Mouse (Mus musculus) adrenal gland, postnatal 4 days (tissue): ENCODE measurements around the gene Barhl2. TPM values are rescaled to one million over a fixed set of nuclear protein-coding genes. Genes with fewer than 3 reads are reported as not detected.

ENCODE experiments used
- DNase-seq, 2 experiments: peaks; one replicate each; pipeline ENCODE4 v3.0.0; 2021 to 2022; ENCODE audit warnings: low spot score in 2 of 2, mixed read lengths in 2 of 2
- long read RNA-seq, 2 experiments: library from polyadenylated mRNA; stranded (forward); transcript quantifications; one replicate each; pipeline ENCODE4 v2.0.0; 2021
- total RNA-seq, 2 experiments: library from RNA; stranded (reverse); gene quantifications; 2 replicates each; pipeline ENCODE4 v1.2.3; 2021

The Barhl2 gene
- not detected for total RNA-seq
- long read RNA-seq, experiment 1, result 0 reads
- long read RNA-seq, experiment 2, result 0 reads

DNA sequence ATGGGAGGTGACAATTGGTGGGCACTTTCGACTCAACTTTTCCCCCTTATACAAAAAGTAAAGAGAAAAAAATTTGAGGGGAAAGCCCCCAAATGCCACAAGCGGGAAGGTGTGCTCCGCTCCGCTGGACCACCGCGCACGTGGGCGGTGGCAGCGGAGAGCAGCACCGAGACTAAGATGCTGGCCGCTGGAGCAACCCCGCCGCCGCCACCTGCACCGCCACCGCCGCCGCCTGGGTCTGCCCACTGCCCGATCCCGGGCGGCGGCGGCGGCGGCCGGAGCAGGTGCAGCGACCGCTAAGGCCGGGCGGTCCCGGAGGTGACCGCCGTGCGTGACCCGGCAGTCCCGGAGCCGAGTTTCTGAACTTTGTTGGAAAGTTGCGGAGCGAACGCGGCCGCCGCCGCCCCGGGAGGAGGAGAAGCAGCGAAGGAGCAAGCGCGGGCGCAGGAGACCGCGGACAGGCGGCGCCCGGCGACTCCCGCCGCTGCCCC lies at the start of gene Barhl2:
Gene Barhl2 (minus strand): TSS at position 181 of the 491 bp plus-strand sequence.
- no peak for DNase-seq

- DNase-seq, result no peak
Observed at GRCm38 (mm10) chr5:106506061-106506460, 48.1 kb upstream of the Barhl2 start.

DNA sequence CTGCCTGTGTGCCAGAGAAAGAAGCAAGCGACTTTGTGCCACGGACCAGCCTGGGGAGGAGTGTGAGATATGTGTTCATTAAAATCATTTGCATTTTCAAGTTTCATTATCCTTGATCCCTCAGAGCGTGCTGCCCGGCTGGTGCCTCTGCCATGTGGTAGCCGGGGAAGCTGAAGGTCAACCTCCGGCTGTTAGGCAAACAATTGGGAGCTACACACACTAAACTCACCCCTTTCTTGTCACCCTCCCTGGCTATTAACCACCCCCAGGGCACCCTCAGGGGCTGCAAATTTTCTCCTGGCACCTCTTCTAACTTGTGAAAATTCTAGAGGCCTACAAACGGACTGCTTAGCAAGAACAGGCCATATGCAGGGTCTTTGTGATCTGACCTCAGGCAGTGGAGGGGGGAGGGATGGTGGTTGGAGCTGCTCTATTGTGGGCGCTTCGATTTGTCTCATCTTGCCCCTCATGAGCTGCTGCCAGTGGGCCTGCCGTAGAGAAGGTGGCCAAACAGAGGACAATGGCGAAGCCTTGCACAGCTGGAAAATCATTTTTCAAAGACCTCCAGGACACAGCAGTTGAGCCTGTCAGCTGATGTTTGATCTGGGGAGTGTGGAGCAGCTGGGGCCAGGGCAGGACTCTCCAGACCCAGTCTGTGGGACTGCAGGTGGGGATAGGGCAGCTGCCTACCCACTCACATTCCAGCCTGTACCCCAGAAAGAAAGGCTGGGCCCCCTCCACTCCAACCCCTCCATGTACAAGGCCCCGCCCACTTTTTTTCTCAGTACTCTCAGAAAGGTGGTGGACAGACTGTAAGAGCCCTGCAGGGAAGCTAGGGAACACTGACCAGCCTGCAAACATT lies 44.9 kb upstream of the Barhl2 start:
- no peak for DNase-seq

DNA sequence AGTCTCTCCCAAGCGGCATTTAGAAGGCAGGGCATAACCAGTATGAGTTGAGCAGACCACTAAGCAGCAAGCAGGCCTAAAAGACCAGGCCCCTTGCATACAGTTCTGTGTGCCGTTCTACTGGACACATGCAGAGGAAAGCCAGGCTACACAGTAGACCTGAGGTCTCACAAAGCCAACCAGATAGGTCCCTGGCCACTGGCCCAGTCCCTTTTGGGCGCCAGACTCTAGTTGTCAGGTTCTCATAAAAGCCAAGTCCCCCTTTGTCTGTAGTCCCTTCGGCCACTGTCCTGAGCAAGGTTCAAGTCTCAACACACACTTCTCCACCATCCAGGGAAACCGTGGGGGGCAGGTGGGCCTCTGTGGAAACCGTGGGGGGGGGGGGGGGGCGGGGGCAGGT lies 44.3 kb upstream of the Barhl2 start:
- no peak for DNase-seq

DNA sequence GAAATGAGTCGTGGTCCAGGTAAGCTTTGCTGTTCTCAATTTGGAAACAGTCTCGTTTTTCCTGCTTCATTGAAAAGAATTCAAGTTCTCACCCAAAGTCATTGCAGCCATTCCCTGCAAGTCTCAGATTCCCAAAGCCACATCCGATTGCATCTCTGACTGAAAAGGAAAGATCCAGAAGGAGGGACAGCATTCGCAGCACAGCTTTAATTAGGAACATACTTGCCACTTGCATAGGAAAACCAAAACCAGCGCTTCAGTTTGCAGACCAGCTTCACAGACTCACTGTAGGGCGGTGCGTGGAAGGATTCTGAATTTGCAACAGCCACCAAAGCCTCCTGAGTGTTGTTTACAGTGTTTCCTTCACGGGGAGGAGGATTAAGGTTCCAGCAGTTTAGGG lies 33.8 kb upstream of the Barhl2 start:
- no peak for DNase-seq

DNA sequence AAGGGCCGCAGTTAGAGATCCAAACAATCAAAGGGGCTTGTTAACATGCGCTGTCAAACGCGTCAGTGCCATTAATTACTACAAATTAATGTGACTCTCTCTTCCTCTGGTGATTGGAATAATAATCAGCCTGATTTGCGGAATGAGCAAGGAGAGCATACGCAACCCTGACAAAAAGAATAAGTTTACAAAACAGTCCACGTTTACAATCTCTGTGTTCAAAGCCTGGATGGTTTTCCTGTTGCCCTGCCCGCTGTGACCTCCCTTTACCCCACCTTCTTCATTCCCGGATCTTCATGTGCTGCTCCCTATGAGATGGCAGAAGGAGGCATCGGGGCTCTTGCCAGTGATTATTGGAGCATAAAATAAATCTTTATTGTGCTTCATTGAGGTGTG lies 14.1 kb upstream of the Barhl2 start:
- no peak for DNase-seq

DNA sequence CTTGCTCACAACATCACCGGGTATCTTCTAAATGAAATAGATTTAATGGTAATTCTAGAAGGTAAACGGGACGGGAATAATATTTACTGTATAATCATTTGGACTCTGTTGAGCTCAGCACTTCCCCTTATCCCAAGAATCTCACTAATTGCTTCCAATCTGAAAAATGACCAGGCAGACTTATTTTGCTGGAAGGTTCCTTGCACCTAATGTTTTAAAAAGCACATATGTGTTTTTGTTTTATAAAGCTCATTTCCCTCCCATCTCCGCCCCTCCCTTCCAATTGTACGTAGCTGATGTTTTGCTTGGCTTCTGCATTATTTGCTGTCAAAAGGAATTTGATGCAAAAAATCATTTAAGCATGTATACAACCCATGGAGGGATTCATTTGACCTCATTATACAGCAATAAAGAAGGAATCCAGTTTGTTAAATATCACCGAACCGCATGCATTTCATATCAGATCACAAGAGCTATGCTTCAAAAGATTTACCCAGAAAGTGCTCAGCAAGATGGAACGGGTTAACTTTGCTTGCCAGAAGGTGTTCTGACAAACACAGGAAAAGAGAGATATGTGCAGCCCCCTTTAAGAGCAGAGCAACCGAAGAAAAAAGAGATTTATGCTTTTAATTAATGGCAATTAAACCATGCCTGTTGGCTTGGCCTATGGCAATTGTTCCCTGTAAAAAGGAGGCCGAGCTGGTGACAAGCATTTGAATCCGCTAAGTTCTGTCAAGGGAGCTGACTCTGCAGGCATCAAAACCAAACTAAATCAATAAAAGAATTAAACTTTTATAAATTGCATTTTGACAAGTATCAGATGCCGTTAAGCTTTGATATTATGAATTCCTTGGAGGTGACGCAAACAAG lies 13.5 kb upstream of the Barhl2 start:
- DNase-seq, result no peak

GRCm38 (mm10) chr5:106465129-106465790 lies 7.3 kb upstream of the Barhl2 start:
- DNase-seq, result no peak

DNA sequence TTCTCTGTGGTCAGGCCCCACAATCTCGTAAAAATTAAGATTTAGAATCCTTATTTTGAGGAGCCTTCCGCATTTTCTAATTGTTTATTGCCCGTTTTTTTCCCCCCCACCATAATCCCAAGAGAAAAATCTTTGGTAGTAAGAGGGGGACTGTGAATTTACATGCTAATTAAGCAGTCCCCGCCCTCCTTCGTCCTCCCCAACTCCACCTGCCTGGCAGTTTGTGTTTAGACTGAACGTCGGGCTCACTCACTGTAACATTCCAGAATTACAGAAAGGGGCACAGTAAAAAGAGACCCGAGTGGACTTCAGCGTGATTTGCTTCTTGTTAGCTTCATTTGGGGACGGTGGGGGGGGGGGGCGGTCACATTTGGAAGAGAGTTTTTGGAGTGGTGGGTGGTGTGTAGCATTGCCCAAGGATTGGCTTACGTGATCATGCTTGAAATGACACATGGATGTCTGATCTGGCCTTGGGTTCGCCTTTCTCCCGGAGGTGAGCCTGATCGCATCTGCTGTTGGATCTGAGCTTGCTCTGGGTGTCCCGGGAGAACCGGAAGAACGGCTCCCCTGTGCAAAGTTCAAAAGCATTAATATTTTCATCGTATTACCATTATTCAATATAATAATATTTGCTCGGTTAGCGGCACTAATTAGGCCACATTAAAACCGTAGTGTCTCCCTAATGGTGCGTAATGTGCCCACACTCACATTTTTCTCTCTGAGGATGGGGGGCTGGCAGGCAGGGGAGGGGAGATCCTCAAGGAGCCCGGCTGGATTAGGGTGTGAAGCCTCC lies 6.6 kb upstream of the Barhl2 start:
- no peak for DNase-seq

DNA sequence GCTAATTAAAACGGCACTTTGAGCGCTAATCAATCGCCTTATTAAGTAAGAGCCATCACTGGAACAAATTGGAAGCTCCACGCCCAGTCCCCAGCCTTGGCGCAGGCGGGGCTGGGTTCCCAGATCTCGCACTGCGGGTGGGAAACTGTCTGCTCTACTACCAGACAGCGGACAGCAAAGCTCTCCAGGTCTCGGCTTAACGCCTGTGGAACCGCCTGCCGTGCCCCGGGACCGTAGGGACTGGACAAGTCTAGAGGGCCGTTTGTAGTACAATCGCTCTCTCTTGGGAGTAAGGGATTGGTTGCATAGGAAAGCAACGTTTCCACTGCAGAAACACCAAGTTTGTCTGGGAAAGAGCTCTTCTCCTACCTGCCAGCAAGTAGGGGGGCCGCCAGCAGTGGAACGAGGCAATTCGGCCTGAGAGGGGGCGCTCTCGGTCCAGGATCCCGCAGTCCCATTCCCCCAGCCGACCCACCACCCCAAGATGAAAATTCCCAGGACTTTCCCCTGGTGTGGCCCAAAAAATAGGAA lies 5.8 kb upstream of the Barhl2 start:
- no peak for DNase-seq

- DNase-seq, result no peak
Observed at GRCm38 (mm10) chr5:106461913-106462312, 3.9 kb upstream of the Barhl2 start.

DNA sequence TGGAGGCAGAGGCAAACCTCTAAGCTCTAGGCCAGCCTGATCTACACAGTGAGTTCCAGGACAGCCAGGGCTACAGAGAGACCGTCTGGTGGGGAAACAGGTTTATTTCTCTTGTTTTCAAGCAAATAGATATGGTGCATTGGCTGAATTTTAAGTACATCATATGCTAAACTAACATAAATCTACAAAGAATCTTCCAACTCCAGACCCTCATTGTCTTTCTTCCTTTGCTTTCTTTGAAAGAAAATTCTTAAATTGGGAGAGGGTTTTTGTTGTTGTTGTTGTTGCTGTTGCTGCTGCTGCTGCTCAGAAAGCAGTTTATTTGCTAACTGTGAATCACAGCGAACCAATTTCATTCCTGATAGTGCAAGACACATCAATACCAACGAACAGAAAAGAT lies 3.5 kb upstream of the Barhl2 start:
- no peak for DNase-seq

DNA sequence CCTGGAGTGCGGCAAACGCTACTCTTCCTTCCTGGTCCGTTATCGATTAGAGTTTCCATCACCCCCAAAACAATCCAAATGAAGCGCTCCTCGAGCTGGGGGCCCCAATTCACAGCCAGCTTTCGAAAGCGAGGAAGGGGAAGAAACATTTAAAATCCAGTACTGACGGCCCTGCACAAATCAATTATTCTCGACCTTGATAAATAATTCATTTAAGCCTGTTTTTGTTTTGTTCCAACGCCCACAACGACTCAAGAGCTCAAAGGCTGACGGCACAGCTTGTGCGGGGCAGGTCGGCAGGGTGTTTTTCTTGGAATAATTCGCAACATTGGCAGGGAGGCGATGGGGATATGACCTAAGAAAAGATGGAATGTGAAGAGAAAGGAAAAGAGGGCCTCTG lies 2.6 kb upstream of the Barhl2 start:
- no peak for DNase-seq

DNA sequence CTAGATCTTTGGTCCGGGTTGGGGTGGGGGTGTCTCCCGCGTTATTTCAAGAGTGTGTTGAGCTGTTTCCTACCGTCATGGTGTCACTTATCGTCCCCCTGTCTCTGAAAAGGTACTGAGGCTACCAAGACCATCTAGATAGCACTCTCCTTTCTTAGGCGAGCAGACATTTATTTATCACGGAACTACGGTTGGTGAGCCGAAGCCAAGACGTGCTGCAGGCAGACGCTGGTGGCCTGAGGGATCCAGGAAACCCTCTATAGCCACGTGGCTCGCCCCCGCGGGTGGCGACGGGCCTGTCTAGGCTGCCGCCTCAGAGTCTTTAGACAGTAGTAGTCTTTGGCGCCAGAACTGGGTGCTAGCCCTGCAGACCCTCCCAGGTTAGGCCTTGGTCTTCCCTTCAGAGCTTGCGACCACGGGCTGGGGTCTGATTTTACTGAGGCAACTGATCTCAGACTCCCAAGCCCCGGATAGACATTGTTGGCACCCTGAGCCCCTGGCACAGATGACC lies 2.1 kb upstream of the Barhl2 start:
- DNase-seq, result no peak

DNA sequence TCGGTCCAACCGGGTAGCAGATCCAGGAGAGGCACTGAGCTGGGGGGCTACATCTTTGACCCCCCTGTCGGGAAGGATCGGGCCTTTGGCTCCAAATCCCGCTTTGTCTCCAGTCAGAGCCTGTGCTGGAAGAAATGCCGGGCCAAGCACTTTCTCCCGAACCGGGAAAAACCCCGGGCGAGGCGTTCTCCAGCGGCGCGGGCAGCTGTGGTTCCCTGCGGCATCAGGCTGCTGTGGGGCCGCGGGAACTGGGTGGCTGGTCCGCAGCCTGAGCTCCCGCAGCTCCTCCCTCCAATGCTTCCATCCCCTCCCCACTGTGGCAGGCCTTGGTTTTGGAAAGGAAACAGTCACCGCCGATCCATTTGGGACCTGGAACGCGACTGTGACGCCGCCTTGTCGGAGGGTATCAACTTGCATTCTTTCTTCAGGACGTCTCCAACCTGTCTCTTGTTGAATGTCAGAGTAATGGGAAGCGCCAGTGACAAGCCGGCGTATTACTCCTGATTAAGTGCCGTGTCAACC lies 1.2 kb upstream of the Barhl2 start:
- DNase-seq, result no peak

DNA sequence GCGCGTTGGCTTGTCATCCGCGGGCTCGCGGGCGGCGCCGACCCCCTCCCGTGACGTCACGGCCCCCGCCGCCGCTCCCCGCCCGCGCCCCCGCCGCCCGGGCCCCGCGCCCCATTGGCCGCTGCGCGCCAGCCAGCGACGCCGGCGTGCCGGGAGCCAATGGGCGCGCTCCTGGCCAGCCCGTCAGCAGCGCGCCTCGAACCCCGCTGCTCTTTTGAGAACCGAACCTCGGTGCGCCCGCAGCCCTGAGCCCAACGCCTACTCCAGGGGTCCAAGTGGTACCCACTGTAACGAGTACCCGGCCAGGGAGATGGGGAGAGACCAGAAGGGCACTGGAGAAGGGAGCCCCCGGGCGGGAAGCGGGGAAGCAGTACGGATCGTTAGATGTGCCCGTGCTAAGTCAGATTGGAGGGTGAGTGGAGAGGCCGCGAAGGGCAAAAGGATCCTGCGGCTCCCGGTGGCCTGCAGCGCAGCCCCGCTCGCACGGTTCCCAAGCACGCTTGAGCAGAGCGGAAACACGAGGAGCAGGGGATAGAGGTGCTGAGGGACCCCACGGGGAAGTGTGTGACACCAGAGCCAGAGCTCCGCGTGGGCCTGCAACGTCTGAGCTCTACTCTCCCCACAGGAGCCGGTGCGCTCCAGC lies 632 bp upstream of the Barhl2 start:
- no peak for DNase-seq

DNA sequence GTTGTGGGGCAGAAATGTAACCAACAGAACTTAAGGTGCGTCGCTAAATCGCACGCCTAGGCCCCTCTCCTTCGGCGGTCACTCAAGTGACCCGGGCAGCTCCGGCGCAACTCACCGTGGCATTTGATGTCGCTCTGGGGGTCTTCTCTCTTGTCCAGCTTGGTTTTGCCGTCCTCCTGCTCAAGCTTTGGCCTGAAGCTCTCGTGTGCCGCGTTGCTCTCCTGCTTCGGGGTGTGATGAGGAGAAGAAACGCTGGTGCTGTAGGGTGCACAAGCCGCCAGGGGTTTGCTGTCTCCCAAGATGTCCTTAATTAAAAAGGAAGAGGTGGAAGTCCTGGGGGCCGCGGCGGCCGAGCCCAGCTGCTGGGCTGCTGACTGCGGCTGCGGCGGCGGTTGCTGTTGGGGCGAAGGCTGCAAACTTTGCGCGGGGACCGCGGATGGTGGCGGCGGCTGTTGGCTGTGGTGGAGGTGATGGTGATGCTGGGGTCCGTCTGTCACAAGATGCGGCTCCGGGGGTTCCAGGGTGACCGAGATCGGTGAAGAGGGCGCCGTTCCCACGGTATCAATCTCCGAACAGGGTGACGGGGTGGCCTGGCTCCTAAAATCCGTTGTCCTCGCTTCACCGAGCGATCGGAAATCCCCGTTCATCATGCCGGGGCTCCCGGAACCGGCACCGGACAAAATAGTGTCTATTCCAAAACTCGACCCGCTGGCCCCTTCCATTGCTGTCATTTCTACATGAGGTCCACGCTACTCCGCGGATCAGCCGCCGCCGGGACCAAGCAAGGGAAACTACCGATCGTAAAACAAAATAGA lies 648 bp downstream of the Barhl2 start:
- DNase-seq, result no peak

GRCm38 (mm10) chr5:106455984-106456383 lies 2.0 kb downstream of the Barhl2 start:
- DNase-seq, result no peak
